Mouse (Mus musculus): ENCODE data around the gene P2rx1. TPM values are rescaled to one million over a fixed set of nuclear protein-coding genes. Genes with fewer than 3 reads are reported as not detected.

Gene P2rx1
- total RNA-seq, 2 experiments from 2014 or later = 0.33 to 0.70 TPM

Small RNA genes within 50 kb of the gene (microRNA-seq; reads per million reads assigned to microRNA genes)
- gene Gm44467 = not detected

Other genes starting within 250 kb of the P2rx1 start
- 10 to 100 TPM; 18.1 to 25.2 TPM for gene Cyb5d2, start 203.0 kb upstream of the P2rx1 start, total RNA-seq (2021)
- 10 to 100 TPM; 35.8 to 37.7 TPM for gene Zzef1, start 202.9 kb upstream of the P2rx1 start, total RNA-seq (2021)
- gene Atp2a3, start 37.9 kb upstream of the P2rx1 start, total RNA-seq (2021) = 1 to 10 TPM; 7.2 to 8.2 TPM
- gene Camkk1, start 19.9 kb downstream of the P2rx1 start, total RNA-seq (2021) = 1 to 10 TPM; 2.6 to 5.1 TPM
- gene Ncbp3, start 48.7 kb downstream of the P2rx1 start, total RNA-seq (2021) = 10 to 100 TPM; 11.0 to 12.0 TPM
- under 1 TPM; 0.50 to 0.59 TPM for gene Itgae, start 91.5 kb downstream of the P2rx1 start, total RNA-seq (2021)
- gene Haspin, start 139.2 kb downstream of the P2rx1 start, total RNA-seq (2021) = under 1 TPM; 0.93 to 0.95 TPM
- gene P2rx5, start 161.3 kb downstream of the P2rx1 start, total RNA-seq (2021) = 1 to 10 TPM; 5.1 to 6.5 TPM
- gene Emc6, start 177.9 kb downstream of the P2rx1 start, total RNA-seq (2021) = 10 to 100 TPM; 83.0 to 85.0 TPM
- 10 to 100 TPM; 74.5 to 79.4 TPM for gene Tax1bp3, start 178.0 kb downstream of the P2rx1 start, total RNA-seq (2021)
- 10 to 100 TPM; 14.3 to 16.8 TPM for gene Ctns, start 199.9 kb downstream of the P2rx1 start, total RNA-seq (2021)
- 10 to 100 TPM in 1 of 2 experiments, 1 to 10 TPM in 1; 8.8 to 13.2 TPM for gene Shpk, start 200.4 kb downstream of the P2rx1 start, total RNA-seq (2021)
- under 1 TPM; 0.13 to 0.36 TPM for gene Trpv1, start 235.2 kb downstream of the P2rx1 start, total RNA-seq (2021)

Measured in adrenal gland, postnatal 36 days (tissue).